Mouse (Mus musculus) thymus, postnatal 0 days (tissue): ENCODE data around the gene Fgb. TPM values are rescaled to one million over a fixed set of nuclear protein-coding genes. Genes with fewer than 3 reads are reported as not detected.

Source experiments
- DNase-seq: peaks from one replicate; pipeline ENCODE4 v3.0.0-alpha.2; 2015; ENCODE audit warnings: low spot score
- polyA plus RNA-seq: library from polyadenylated mRNA; unstranded; fragments of >200 nt; fragmentation: Nextera tagmentation; extraction: Ambion mirVana; gene quantifications from 2 replicates; pipeline ENCODE4 v1.2.1, GENCODE M21; 2015

Fgb gene
- 0.17 and 0.20 TPM in 2 replicates for polyA plus RNA-seq

GRCm38 (mm10) chr3:83049680-83050079 lies at the start of gene Fgb:
Gene Fgb, minus strand, starts transcription at chr3:83049863.
- DNase-seq: no peak

GRCm38 (mm10) chr3:83099139-83099538 lies 49.5 kb upstream of the Fgb start:
- DNase-seq: no peak

GRCm38 (mm10) chr3:83098546-83099034 lies 48.9 kb upstream of the Fgb start:
- no peak for DNase-seq

- no peak for DNase-seq
Observed at GRCm38 (mm10) chr3:83097586-83097985, 47.9 kb upstream of the Fgb start.

GRCm38 (mm10) chr3:83080567-83081055 lies 30.9 kb upstream of the Fgb start:
- DNase-seq: peak; percentile 58

- DNase-seq: no peak
Observed at GRCm38 (mm10) chr3:83076563-83076962, 26.9 kb upstream of the Fgb start.

- no peak for DNase-seq
Observed at GRCm38 (mm10) chr3:83070231-83070630, 20.6 kb upstream of the Fgb start.

- DNase-seq: no peak
Observed at GRCm38 (mm10) chr3:83068869-83069268, 19.2 kb upstream of the Fgb start.

- no peak for DNase-seq
Observed at GRCm38 (mm10) chr3:83067920-83068319, 18.3 kb upstream of the Fgb start.

GRCm38 (mm10) chr3:83057046-83057445 lies 7.4 kb upstream of the Fgb start:
- DNase-seq: no peak

- peak; percentile 98 for DNase-seq
Observed at GRCm38 (mm10) chr3:83055281-83056038, 5.8 kb upstream of the Fgb start, which contains the start of gene Plrg1. Gene Plrg1, plus strand, starts transcription at chr3:83055522.

GRCm38 (mm10) chr3:83054759-83055158 lies 5.1 kb upstream of the Fgb start:
- DNase-seq: no peak

- DNase-seq: peak; percentile 21
Observed at GRCm38 (mm10) chr3:83053758-83054157, 4.1 kb upstream of the Fgb start.

GRCm38 (mm10) chr3:83053126-83053525 lies 3.5 kb upstream of the Fgb start:
- no peak for DNase-seq

GRCm38 (mm10) chr3:83052102-83052501 lies 2.4 kb upstream of the Fgb start:
- no peak for DNase-seq

GRCm38 (mm10) chr3:83050661-83051060 lies 998 bp upstream of the Fgb start:
- DNase-seq: no peak

GRCm38 (mm10) chr3:83046649-83047048 lies 3.0 kb downstream of the Fgb start:
- DNase-seq: no peak

- no peak for DNase-seq
Observed at GRCm38 (mm10) chr3:83042451-83042850, 7.2 kb downstream of the Fgb start.

- no peak for DNase-seq
Observed at GRCm38 (mm10) chr3:83039666-83040065, 10.0 kb downstream of the Fgb start.

- DNase-seq: no peak
Observed at GRCm38 (mm10) chr3:83038865-83039264, 10.8 kb downstream of the Fgb start.

- DNase-seq: no peak
Observed at GRCm38 (mm10) chr3:83033801-83034200, 15.9 kb downstream of the Fgb start.

- no peak for DNase-seq
Observed at GRCm38 (mm10) chr3:83032746-83033308, 16.8 kb downstream of the Fgb start.

- DNase-seq: no peak
Observed at GRCm38 (mm10) chr3:83030331-83030730, 19.3 kb downstream of the Fgb start.
